Mouse (Mus musculus) c-Kit-positive CD71-positive TER-119-negative erythroid progenitor cells, embryonic 14.5 days (primary cell): ENCODE measurements around the gene Mob2.

Experiments used
- DNase-seq: peaks from one replicate; pipeline ENCODE4 v3.0.0-alpha.2; 2013; ENCODE audit warnings: low read depth

Mob2 gene

DNA sequence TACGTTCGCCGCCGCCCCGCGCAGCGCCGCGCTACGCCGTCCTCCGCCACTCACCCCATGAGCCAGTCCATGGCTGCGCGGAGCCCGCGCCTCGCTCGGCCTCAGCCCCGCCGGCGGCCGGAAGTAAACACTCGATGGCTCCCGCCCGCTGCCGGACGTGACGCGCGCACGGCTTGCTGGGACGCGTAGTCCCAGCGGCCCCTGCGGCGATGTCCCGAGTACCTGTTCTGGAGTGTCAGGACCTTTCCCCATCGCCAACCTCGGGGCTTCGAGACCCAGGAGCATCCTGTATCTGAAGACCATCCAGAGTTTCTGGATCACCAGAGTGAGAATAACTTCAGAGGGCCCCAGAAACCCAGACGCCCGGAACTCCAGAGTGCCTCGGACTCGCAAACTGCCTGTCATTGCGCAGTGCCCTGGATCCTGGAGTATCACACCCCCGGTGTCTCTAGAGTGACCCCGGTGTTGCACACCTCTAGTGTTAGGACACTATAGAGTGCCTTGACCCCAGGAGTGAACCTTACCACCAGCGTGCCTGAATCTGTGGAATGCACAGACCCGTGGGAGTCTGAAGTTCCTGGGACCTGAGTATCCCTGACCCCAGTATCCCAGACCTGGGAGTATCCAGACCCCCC is at the start of gene Mob2:
Mob2 (minus strand) TSS at position 135 of the 635 bp plus-strand sequence.
- peak; percentile 77 for DNase-seq

DNA sequence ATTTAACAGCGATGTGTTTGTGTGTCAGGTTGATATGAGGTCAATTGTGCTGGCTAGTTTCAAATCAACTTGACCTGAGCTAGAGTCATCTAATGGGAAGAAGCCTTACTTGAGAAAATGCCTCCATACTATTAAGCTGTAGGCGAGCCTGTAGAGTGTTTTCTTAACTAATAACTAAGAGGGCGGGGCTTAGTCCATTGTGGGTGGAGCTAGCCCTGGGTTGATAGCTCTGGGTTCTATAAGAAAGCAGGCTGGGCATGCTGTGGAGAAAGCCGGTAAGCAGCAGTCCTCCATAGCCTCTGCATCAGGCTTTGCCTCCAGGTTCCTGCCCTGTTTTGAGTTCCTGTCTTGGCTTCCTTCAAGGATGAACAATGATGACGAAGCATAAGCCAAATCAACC is 43.9 kb upstream of the Mob2 start:
- DNase-seq: no peak

DNA sequence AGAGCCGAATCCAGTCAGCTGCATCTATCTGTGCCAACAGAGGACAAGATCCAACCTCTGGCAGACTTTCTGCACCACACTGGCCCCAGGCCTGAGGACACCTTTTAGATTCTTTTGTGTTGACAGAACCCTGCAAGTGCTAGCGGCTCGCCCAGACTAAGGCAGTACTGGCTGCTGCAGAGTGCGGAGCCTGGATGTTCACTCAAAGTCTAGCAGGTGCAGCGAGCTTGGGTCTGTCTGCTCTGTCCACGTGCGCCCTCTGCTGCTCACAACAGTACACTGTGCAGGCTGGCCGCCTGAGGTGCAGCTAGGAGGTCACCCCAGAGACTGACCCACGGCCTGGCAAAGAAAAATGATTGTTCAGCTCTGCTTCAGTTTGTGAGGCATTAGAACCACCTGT is 36.9 kb upstream of the Mob2 start:
- peak; percentile 70 for DNase-seq

DNA sequence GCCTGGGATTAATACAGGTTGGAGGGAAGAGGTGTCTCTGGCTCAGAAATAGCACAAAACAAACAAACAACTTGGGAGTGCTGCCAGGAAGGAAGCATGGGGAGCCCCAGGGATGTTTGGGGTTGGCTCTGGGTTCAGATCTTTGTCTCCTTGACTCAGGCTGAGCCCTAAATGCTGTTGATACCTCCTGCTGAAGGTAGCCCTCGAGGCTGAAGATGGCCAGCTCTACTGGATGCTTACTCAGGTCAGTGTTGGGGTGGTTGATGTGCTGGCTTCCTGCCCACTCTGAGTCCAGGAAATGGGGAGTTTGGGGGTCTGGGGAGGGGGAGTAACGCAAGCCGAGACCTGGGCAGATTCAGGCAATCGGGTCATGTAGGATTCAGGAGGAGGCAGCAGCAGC is 35.8 kb upstream of the Mob2 start:
- no peak for DNase-seq

DNA sequence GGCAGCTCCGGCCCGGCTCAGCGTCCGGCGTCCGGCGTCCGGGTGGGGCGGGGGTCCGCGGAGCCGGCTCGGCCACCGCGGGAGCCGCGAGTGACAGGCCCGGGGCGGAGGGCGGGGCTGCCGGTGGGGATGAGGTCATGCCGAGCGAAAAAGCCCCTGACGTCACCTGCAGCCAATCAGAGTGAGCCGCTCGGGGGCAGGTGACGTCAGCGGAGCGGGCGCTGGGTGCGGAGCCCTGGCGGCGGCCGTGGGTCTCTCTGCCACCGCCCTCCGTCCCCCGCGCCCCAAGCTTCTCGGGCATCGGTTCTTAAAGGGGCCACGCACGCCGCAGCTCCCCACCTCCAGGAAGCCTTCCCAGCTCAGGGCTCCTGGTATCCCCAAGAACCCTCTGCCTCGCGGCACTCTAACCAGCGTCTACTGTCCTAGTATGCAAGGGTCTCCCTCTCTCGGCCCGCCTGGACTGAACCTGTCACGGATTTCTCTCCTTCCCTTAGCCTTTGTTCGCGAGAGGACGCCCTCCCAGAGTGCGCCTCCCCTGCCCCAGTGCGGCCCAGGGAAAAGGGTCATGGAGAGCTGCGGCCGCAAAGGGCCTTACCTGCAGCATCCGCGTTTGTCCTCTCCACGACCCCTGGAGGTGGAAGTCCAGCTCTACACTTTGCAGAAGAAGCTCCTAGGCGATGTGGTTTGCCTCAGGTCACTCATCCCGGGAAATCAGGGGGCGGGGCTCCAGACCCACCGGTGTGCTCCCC is 34.5 kb upstream of the Mob2 start, which contains the start of gene Dusp8:
Dusp8 (minus strand) TSS at position 661 of the 749 bp plus-strand sequence.
- peak; percentile 83 for DNase-seq

DNA sequence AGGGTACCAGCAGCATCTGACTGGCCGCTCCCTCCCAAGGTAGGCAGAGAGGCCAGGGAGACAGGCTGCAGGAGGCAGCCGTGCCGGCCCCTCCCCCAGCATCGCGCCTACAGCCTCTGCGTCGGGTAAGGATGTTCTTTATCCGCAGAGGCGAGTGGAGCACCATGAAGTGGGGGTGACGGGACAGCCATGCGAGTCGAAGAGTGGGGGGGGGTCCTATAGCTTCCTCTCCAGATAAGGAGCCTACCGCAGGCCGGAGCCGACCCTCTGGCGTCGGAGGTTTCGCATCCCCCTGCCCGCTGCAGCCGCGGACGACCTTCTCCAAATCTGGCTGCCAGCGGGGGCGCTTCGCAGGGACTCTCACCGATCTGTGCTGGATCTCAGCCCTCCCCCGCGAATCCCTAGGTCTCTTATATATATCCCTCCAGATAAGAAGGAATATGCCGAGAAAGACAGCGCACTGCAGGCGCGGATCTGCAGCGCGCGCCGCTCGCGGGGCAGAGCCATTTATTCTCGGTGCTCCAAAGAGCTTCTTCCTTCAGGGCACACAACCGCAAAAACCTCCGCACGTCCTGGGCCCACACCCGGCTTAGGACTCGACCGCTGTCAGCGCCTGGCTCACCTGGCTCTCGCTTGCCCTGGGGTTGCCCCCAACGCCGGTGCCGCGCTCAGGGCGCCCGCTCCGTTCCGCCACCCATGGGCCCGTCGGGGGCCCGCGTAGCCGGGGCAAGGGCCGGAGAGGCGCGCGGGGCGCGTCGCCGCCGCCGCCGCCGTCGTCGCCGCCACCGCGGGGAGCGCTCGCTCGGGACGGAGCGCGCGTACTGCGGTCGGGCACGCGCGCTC is 33.7 kb upstream of the Mob2 start:
- DNase-seq: no peak

DNA sequence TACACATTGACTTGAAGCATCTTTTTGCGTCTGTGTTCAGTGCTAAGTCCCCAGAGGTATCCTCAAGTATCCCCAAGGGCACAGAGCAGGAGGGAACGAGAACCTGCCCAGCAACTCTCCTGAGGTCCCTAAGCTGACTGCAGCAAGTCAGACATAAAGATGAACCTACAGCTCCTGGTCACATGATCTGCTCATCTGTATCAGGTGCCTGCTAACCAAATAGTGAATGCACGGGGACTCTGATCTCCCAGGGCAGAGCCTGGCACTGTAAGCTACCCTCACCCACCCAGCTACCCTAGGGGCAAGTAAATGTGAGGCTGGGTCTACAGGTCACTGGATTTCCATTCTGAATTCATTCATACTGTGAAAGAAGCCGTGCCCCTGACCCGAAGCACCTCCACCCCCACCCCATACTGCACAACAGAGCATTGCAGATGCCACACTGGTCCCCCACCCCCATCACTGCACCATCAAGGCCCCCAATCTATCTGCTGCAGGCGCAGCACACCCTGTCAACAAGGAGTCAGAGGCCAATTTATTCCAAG is 32.9 kb upstream of the Mob2 start:
- no peak for DNase-seq

DNA sequence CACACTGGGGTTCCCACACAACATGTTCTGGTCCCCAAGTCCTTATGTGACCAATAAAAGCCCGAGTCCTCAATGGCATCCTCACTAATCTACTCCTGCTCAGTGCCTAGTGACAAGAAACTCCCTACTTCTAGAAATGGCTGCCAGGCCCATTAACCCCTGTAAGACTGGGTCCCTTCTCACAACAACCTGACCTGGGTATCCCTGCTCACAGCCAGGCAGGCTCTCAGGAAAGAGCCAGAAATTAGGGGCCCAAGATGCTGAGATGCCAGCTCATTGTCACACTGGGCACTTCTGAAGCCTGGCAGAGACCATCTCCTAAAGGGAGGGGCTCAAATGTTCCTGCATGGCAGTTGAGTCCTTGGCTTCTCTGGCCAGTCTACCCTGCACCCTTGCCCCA is 32.1 kb upstream of the Mob2 start:
- DNase-seq: no peak

DNA sequence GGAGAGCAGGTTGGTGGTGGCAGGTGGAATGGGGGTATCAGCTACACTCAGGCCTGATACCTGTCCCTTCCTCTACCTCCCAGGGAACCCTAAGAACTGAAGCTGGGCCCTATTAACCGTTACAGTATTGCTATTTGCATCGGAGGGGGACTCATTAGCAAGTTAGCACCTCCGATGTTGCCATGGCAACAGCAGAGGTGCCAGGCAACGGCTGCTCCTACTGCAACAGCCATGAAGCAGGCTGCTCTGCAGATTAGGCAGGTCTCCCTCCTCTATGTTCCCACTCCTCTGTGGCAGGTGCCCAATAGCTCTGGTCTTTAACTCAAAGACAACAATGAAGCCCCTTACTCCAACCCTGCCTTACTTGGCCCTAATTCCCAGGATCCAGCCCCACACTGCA is 31.0 kb upstream of the Mob2 start:
- DNase-seq: no peak

DNA sequence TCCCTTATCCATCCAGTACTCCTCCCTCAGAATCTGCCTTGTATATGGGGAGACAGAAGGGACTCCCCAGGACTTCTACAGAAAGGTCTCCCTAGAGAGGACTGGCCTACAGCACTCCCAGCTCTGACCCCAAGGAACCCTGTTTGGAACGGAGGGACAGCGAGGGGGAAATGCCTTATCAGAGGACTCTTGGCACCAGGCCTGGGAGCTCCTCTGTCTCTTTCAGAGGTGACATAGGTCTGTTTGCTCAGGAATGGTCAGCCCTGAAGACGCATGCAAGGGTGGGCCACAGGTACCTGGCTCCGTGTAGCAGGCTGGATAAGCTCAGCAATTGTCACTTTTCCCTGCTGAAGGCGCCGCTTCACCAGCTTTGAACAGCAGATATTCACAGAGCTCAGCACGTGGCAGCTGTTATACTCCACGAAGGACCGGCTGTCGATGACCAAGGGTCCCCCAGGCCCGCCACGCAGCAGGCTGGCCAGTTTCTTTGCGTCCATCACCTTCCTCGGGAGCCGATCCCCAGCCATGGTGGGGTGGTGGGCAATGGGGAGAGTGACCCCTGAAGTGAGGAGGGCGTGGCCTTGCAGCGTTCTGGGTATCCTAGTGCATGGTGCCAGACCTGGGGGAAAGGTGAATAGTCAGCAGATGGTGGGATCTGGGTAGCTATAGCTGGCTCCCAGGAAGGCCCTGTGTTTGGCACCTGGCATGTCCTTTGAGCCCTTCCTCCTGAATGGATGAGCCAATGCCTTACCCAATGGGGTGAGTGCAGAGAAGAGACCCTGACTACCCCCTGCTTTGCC is 29.0 kb upstream of the Mob2 start:
- no peak for DNase-seq

DNA sequence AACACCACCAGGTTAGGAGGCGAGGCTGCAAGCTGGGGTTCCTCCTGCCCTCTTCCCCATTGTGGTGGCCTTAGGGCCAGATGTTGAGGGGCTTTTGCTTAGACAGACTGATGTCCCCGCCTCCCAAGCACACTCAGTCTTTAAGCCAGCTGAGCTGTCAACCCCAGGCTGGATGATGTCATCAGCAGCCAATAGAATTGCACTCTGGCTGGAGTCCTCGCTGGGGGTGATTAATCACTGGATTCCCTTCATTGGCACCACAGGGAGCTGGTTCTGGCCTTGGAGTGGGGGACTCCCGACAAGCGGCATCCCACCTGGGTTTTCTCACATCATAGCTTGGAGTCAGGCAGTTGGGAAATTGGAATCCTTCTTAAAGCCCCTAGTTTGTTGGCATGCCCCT is 28.0 kb upstream of the Mob2 start:
- DNase-seq: no peak

DNA sequence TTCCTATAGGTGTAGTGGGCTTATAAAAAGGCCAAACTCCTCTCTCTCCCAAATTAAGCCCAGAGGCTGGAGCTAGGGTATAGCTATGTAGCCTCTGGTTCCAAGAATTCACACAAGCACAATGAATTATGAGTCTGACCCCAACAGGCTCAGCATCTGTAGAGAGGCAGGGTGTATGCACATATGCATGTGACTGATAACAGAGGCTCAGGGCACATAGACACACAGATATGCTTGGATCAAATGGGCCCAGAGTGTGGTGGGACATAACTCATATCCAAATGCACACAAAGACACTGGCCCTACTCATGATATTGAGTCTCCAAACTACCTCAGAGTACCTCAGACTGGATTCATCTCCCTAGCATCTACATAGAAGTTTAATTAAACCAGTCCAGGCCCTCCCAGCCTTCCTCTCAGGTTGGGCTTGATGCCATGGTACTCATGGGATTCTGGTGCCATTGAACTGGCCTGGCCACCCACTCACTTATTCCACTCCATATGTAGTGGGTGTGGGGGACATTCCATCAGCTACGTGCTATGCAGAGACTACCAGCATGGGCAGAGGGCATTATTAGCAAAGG is 26.3 kb upstream of the Mob2 start:
- peak; percentile 84 for DNase-seq

DNA sequence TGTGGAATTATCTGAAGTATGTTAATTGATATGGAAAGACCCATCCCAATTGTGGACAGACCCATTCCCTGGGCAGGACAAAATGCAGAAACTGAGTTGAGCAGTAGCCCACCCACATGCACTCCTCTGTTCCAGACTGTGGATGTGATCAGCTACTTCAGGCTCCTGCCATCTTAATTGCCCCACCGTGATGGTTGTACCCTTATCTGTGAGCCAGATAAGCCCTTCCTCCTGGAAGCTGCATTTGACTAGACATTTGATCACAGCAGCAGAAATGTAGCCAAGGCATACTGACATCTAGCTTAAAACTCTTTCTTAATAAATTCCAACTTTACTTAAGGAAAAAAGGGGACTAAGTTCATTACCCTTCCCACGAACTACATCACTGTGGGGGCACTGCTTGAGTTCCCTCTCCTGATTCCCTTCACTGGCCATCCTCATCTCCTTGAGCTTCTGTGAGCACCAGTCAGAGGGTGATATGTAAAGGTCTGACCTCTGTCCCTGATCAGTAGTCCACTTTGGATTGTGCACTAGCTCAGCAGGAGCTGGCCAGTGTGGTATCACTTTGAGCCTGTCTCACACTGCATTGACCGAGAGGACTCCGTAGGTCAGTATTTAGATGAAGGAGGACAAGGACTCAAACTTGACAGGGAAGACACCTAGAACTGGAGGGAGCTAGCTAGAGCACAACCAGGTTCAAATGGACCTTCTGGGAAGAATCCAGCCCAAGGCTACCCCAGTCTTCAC is 25.5 kb upstream of the Mob2 start:
- no peak for DNase-seq

DNA sequence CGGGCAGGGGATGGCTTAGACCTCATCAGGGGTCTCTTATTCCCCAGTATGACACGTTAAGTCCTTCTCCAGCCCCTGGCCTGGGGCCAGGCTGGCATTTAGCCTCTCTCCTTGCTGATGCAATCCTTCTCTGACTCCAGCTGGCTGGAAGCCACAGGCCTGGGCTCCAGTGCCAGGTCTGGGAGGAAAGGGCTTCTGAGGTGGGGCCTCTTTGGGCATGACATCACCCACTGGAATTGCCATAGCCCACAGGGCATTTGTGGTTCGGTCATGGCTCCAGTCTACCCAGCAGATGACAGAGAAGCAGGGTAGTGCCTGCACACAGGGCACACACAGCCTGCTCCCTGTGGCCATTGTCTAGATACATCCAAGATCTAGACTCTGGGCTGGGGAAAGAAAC is 24.0 kb upstream of the Mob2 start:
- no peak for DNase-seq

DNA sequence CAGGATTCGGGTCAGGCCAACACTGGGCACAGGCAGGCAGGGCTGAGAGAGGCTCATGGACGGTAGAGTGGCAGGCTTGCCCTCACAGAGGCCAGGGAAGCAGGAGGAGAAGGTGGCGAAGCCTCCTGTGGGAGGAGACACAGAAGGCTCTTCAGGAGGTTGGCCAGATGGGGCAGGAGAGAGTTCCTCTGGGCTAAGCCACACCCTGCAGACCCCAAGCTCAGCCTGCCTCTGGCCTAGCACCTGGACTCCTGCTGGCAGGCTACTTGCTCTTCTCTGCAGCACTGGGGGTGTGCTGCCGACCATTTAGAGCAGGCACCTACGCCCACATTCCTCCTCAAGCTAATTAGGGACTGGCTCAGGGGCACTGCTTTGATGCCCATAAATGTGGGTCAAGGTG is 23.5 kb upstream of the Mob2 start:
- DNase-seq: no peak

DNA sequence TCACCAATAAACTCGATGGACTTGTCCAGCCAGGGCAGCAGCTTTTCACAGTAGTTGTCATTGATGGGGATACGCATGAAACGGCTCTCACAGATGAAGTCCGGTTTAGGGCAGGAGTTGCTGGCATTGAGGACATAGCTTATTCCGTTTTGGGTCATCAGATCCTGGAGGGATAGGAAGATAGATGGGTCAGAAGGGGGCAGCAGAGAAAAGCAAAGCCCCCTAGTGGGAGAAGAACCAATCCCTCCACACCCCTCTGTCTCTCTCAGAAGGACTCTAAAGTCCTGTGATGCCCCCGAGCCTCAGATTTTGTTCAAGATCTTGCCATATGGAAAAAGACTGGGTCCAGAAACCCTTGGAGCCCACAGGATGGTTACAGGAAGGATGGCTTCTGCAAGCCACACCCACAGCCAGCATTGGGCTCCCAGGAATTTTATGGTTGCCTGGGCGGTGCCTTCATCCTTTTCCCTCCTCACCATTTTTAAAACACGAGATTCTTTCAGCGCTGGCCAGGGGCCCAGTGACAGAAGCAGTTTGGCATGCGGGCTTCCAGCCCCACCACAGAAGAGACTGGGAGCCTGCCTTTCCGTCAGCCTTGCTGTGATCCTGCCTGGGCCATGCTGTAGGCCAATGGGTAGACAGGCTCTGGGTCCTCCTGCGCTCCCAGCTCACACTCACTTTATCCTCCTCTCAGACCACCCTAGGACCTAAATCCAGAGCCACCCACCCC is 22.9 kb upstream of the Mob2 start:
- DNase-seq: no peak

DNA sequence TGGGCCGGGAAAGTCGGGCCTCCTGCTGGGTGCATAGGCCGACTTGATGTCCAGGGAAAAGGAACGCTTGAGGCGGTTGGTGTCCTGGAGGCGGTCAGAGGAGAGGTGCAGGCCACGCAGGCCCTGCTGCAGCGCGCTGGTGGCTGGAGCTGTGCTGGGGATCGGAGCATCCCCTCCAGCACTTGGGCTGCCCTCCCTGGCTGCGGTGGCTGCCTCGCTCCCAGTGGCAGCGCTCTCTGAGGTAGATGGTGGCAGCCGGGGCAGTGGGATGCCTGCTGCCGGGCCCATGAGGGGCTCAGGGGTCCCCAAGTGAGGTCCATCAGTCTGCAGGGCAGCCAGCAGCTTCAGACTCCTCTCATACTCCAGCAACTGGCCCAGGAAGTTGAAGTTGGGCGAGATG is 21.7 kb upstream of the Mob2 start:
- DNase-seq: no peak

DNA sequence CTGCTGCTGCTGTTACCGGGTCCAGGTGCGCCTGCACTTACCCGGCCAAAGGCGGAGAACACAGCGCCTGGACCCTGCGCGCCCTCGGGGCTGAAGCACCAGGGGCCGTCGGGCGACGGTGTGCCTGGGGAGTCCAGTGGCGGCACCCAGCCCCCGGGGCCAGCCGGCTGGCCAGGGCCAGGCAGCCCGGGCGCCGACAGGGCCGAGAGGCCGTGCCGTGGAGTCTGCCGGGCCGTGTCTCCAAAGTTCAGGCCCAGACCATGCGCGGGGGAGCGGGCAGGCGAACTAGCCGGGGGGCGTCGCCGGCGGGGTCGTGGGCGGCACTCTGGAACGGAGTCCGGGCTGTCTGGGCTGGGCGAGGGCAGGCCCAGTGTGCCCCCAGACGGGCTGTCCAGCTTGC is 21.3 kb upstream of the Mob2 start:
- DNase-seq: no peak

DNA sequence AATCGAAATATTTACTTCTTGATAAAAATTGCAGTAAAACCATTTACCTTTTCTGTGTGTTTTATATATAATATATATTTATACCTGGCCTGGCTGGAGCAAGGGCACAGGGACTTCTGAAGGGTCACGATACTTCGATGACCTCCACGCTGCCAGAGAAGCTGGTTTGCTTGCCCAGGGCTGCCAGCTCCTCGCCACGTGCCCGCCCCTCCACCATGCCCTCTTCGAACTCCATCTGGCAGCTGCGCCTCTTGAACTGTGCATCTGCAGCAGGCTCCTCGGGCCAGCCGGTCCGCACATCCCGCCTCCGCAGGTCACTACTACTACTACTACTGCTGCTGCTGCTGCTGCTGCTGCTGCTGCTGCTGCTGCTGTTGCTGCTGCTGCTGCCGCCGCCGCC is 20.9 kb upstream of the Mob2 start:
- no peak for DNase-seq

DNA sequence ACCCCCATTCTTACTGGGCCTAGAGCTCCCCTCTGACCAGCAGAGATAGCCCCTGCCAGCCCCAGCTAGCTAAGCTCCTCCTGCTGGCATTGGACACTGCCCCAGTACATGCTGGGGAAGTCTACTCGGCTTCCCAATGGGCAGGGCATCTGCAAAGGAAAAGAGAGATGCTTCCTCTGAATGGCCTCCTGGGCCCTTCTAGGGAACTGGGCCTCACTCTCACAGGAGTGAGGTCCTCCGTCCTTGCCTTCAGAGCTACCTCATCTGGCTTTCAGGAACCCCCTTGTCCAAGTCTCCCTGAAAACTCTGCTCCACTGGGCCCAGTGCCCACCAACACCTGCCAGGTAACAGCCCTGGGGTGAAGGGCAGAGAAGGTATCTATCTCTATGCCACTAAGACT is 20.0 kb upstream of the Mob2 start:
- no peak for DNase-seq
